Mouse (Mus musculus) neural tube, embryonic 13.5 days (tissue): ENCODE results near the gene Rsg1. TPM values are rescaled to one million over a fixed set of nuclear protein-coding genes. Genes with fewer than 3 reads are reported as not detected.

ENCODE experiments used
- ATAC-seq: fragments of 200-750 bp; cut with Nextera tagmentation; 2 replicates; pipeline ENCODE4 v1.8.0; 2017; ENCODE audit warnings: low read depth, mild to moderate bottlenecking, moderate TSS enrichment, moderate library complexity
- H3K27ac ChIP-seq: fragments of 300-500 bp; sonication (generic); replicated peaks from 2 replicates; pipeline ENCODE4 v1.5.1; 2015; ENCODE audit warnings: moderate library complexity, mild to moderate bottlenecking, inconsistent platforms
- H3K27me3 ChIP-seq: fragments of 300-500 bp; sonication (generic); 2 replicates; pipeline ENCODE4 v1.6.1; 2015; ENCODE audit warnings: mild to moderate bottlenecking, inconsistent platforms
- H3K36me3 ChIP-seq: fragments of 300-500 bp; sonication (generic); 2 replicates; pipeline ENCODE4 v1.6.1; 2015; ENCODE audit warnings: mild to moderate bottlenecking, inconsistent platforms
- H3K4me1 ChIP-seq: fragments of 300-500 bp; sonication (generic); replicated peaks from 2 replicates; pipeline ENCODE4 v1.6.1; 2015; ENCODE audit warnings: inconsistent platforms
- H3K4me2 ChIP-seq: fragments of 300-500 bp; sonication (generic); 2 replicates; pipeline ENCODE4 v1.6.1; 2015; ENCODE audit warnings: inconsistent platforms, mild to moderate bottlenecking, moderate library complexity
- H3K4me3 ChIP-seq: fragments of 300-500 bp; sonication (generic); 2 replicates; pipeline ENCODE4 v1.5.1; 2015; ENCODE audit warnings: mild to moderate bottlenecking, inconsistent platforms
- H3K9ac ChIP-seq: fragments of 300-500 bp; sonication (generic); 2 replicates; pipeline ENCODE4 v1.6.1; 2015; ENCODE audit warnings: moderate library complexity, mild to moderate bottlenecking, inconsistent platforms
- H3K9me3 ChIP-seq: fragments of 300-500 bp; sonication (generic); 2 replicates; pipeline ENCODE4 v1.6.1; 2016; ENCODE audit warnings: inconsistent platforms
- WGBS: fragments of 180-500 bp; shearing (Covaris S2); methylation state at CpG from one replicate; pipeline ENCODE4 v1.1.7; 2015; 5-methylcytosine and 5-hydroxymethylcytosine counted together
- polyA plus RNA-seq: library from polyadenylated mRNA; unstranded; fragments of >200 nt; fragmentation: Nextera tagmentation; extraction: Ambion mirVana; gene quantifications from 2 replicates; pipeline ENCODE4 v1.2.1, GENCODE M21; 2015

Rsg1 gene
- polyA plus RNA-seq, 1 experiment from 2014 or later, result 6.4 TPM

DNA sequence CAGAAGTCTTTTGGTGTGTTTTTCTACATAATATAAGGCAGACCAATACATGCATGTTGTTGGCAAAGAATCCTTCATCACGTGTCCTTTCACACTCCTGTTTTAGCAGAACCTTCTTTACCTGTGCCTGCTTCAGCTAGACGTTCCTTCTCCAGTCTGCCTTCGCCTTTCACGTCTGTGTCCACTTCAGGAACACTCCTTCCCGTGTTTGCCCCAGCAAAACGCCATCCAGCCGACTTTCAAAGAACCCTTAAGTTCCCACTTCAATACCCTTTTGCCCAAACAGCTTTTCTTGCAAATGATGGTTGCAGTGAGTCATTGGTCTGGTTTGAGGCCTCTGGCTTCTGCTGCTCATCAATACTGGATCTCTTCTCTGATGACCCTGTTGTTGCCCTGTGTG, 22.5 kb upstream of the Rsg1 start:
- no peak overlapping the region for H3K4me2 ChIP-seq
- peaks cover 49% of the 10 kb centered on the region for H3K36me3 ChIP-seq
- no peaks in the 10 kb centered on the region for H3K27me3 ChIP-seq
- WGBS, result 95% methylated on average over 7 of the region's 7 CpGs
- H3K27ac ChIP-seq, result no peak overlapping the region
- no peak for ATAC-seq
- H3K9me3 ChIP-seq, result no peaks in the 10 kb centered on the region
- H3K9ac ChIP-seq, result no peak overlapping the region
- peaks cover 15% of the 10 kb centered on the region for H3K4me1 ChIP-seq
- H3K4me3 ChIP-seq, result no peak overlapping the region

DNA sequence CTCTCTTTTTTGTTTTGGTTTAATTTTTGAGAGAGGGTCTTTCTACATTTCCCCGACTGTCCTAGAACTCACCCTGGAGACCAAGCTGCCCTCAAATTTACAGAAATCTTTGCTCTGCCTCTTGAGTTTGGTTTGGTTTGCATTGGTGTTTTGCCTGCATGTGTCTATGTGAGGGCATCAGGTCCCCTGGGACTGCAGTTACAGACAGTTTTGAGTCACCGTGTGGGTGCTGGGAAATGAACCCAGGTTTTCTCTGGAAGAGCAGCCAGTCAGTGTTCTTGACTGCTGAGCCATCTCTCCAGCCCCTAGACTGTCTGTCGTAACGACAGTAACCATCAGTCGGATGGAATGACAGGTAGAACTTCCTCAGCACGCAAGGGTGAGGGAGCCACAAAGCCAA, 19.2 kb upstream of the Rsg1 start:
- no peak overlapping the region for H3K4me2 ChIP-seq
- peaks cover 79% of the 10 kb centered on the region for H3K36me3 ChIP-seq
- 93% methylated on average over 6 of the region's 6 CpGs for WGBS

DNA sequence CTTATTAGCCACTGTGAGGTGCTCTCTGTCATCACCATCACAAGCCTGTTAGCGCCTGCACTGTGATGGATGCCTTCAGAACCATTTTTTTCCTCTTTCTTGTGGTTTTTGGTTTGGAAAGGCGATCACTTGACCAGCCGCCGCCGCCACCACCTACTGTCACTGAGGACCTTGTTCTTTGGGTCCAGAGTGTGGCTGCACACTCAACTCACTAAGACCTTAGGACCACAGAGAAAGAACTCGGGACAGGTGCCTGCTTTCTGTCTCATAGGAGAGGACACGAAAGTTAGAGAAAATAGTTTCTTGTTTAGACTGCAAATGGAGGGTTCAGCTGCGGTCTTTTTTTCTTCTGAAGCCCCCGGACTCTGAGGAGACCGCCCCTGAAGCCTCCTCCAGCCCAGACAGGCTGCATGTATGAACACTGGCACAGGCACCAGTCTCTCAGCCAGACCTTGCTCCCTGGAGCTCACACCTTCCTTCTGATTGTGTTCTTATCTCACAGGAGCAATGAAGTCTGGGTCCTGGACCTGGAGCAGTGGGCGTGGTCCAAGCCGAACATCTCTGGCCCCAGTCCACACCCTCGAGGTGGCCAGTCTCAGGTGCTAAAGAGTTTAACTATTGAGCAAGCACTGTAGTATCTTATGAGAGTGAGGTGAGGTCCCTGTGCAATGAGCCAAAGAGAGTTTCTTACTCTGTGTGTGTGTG, 16.6 kb upstream of the Rsg1 start:
- H3K27ac ChIP-seq, result no peak overlapping the region
- no peak overlapping the region for H3K4me3 ChIP-seq
- no peaks in the 10 kb centered on the region for H3K27me3 ChIP-seq
- H3K9me3 ChIP-seq, result no peaks in the 10 kb centered on the region
- WGBS, result 98% methylated on average over 13 of the region's 13 CpGs
- no peak overlapping the region for H3K9ac ChIP-seq
- ATAC-seq, result no peak
- no peak overlapping the region for H3K4me2 ChIP-seq
- H3K36me3 ChIP-seq, result peaks cover 87% of the 10 kb centered on the region
- H3K4me1 ChIP-seq, result no peaks in the 10 kb centered on the region

More for the DNA sequence above, 19.2 kb upstream of the Rsg1 start:
- ATAC-seq, result no peak
- H3K9me3 ChIP-seq, result no peaks in the 10 kb centered on the region
- no peak overlapping the region for H3K27ac ChIP-seq
- no peak overlapping the region for H3K4me3 ChIP-seq
- no peaks in the 10 kb centered on the region for H3K27me3 ChIP-seq
- H3K4me1 ChIP-seq, result no peaks in the 10 kb centered on the region
- no peak overlapping the region for H3K9ac ChIP-seq

DNA sequence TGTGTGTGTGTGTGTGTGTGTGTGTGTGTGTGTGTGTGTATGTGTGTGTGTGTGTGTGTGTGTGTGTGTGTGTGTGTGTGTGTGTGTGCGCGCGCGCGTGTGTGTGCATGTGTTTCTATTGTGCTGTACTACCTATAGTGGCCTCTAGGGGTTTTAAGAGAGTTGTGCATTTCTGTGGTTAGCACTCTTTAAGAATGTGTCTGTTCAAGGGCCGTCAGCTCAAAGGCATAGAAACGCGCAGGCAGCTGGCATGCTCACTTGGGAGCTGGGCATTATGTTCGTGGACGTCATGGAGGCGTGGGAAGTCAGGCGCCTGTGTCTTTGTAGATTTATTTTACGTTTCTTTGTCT, 16.1 kb upstream of the Rsg1 start:
- WGBS, result 92% methylated on average over 9 of the region's 13 CpGs
- Histone ChIP-seq H3K4me3 (no peak overlapping the region), H3K9me3 (no peaks in the 10 kb centered on the region), H3K27me3 (no peaks in the 10 kb centered on the region), H3K27ac (no peak overlapping the region), H3K4me1 (no peaks in the 10 kb centered on the region), H3K4me2 (no peak overlapping the region), H3K36me3 (peaks cover 84% of the 10 kb centered on the region), H3K9ac (no peak overlapping the region)
- ATAC-seq, result no peak

DNA sequence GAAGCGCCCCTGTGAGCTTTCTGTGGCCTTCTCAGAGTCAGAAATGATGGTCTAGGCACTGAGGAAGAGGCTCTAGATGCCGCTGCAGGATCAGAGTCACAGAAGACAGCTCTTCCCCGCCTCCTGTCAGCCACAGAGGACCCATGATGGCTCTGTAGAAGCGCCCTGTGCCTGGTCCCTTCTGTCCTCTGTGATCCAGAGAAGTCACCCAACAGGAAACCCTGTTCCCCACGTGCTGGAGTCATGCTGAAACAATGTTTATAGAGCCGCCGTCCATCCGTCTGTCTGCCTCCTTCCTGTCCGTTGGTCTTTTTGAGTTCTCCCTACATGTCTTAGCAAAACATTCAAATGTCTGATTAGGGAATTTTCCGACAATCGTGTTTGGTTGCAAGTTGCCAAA, 12.8 kb upstream of the Rsg1 start:
- Histone ChIP-seq H3K27ac (no peak overlapping the region), H3K4me2 (no peak overlapping the region), H3K36me3 (peaks cover 87% of the 10 kb centered on the region)

DNA sequence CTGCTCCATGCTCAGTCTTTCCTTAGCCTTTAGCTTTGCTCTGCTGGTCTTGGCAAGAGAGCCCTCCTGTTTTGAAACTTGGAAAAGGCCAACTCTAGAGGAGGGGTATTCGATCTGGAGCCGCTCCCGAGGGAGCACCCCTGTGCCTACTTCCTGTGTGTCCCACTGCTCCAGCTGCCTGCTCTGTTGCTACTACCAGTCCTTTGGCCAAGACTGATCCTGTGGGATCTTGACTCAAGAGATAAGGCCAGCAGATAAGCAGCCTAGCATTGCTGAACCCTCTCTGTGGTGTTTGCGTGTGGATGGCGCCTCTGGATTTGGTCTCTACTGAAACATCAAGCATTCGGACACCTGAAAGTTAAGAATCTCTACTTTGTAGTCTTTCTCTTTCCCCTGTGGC, 11.6 kb upstream of the Rsg1 start:
- 94% methylated on average over 6 of the region's 6 CpGs for WGBS
- no peak for ATAC-seq
- H3K4me3 ChIP-seq, result no peak overlapping the region
- no peak overlapping the region for H3K9ac ChIP-seq
- no peaks in the 10 kb centered on the region for H3K9me3 ChIP-seq
- peaks cover 81% of the 10 kb centered on the region for H3K36me3 ChIP-seq
- no peaks in the 10 kb centered on the region for H3K27me3 ChIP-seq
- H3K4me1 ChIP-seq, result no peaks in the 10 kb centered on the region; the same call in 1 of the 2 replicates
- no peak overlapping the region for H3K27ac ChIP-seq
- no peak overlapping the region for H3K4me2 ChIP-seq

More for the DNA sequence above, 12.8 kb upstream of the Rsg1 start:
- whole genome bisulfite sequencing, result 82% methylated on average over 11 of the region's 11 CpGs
- Histone ChIP-seq H3K4me1 (no peaks in the 10 kb centered on the region; the same call in 1 of the 2 replicates), H3K9ac (no peak overlapping the region), H3K9me3 (no peaks in the 10 kb centered on the region), H3K4me3 (no peak overlapping the region), H3K27me3 (no peaks in the 10 kb centered on the region)
- ATAC-seq, result no peak

DNA sequence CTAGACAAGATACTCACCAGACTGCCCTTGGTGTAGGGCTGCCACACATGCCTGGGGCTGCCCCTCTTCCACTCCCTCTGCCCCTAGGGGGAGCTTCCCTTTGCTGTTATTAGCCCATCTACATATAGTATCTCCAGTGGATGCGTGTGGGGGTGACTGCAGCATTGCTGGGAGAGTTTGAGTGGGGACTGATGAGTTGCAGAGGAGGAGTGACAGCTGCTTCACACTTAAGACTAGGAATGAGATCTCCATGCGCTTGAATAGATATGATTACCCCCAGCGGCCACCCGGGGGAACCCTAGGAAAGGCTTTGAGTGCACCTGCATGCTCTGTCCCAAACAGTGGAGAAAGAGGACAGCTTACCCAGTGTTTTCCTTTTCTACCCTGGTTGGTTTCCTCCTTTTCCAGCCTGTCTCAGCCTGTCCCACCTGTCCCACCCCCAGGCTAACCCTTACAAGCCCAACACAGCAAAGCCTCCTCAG, 9.1 kb upstream of the Rsg1 start:
- H3K9me3 ChIP-seq, result no peaks in the 10 kb centered on the region
- no peaks in the 10 kb centered on the region for H3K27me3 ChIP-seq
- H3K4me1 ChIP-seq, result no peaks in the 10 kb centered on the region; the same call in 1 of the 2 replicates
- H3K9ac ChIP-seq, result no peak overlapping the region
- H3K36me3 ChIP-seq, result peaks cover 59% of the 10 kb centered on the region
- ATAC-seq, result peak; percentile 40; the same call in 1 of the 2 replicates
- H3K4me3 ChIP-seq, result no peak overlapping the region
- no peak overlapping the region for H3K27ac ChIP-seq
- WGBS, result 75% methylated on average over 4 of the region's 4 CpGs
- H3K4me2 ChIP-seq, result no peak overlapping the region

DNA sequence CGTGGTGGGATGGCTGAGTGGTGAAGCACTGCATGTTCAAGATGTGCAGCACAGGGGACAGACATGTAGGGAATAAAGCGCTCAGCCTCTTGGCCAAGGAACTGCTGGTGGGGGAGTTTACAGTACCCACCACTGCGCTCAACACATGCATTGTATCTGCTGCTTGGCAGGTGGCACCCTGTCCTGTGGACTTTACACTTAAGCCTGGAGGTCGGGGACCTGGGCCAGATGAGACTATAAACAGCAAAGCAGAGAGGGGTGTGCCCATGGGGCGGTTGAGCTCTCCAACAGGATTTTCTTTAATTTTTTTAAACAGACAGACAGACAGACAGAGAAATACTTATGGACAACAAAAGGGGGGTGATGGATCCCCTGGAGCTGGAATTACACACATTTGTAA, 6.7 kb upstream of the Rsg1 start:
- H3K36me3 ChIP-seq, result peaks cover 38% of the 10 kb centered on the region
- H3K4me2 ChIP-seq, result no peak overlapping the region
- no peak for ATAC-seq
- no peak overlapping the region for H3K4me3 ChIP-seq
- peaks cover 6% of the 10 kb centered on the region; the same call in 1 of the 2 replicates for H3K4me1 ChIP-seq
- WGBS, result 93% methylated on average over 5 of the region's 5 CpGs
- no peak overlapping the region for H3K27ac ChIP-seq
- H3K9me3 ChIP-seq, result no peaks in the 10 kb centered on the region
- H3K27me3 ChIP-seq, result no peaks in the 10 kb centered on the region
- H3K9ac ChIP-seq, result no peak overlapping the region

DNA sequence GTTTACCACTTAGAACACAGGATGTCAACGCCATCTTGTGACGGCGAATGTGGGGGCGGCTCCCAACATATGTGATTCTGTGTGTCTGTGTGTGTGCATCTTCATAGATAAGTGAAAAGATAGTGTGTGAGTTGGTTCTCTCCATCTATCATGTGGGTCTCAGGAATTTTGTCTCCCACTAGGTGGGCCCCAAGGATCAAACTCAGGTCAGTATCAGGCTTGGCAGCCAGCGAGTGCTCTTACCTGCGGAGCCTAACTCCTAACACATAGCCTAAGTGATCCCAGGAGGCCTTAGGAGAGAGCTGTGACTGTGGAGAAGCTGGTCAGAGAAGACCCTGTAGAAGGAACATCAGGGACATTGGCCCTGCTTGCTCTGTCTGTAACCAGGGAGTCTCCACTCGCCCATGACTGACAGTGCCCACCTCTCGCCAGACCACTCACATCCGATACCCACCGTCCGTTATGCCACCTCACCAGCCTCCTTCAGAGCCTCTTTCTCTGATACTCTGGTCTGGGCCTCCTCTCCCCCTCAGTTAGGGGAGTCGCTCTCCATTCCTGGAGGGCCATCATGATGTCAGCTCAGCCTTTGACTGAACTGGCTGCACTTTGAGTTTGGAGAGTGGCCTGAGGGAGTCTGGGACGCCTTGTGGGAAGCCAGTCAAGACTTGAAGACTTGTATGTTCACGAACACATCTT, 3.1 kb upstream of the Rsg1 start:
- H3K4me1 ChIP-seq, result peaks cover 25% of the 10 kb centered on the region
- H3K36me3 ChIP-seq, result 0 out of 2 replicates have a peak, but pooled peaks cover 8% of the 10 kb centered on the region
- peak; percentile 30; the same call in 1 of the 2 replicates for ATAC-seq
- H3K9me3 ChIP-seq, result no peaks in the 10 kb centered on the region
- H3K4me3 ChIP-seq, result peak overlapping the region; percentile 39
- H3K4me2 ChIP-seq, result peak overlapping the region; percentile 53
- H3K27me3 ChIP-seq, result no peaks in the 10 kb centered on the region
- 72% methylated on average over 14 of the region's 14 CpGs for WGBS
- peak overlapping the region; percentile 70 for H3K27ac ChIP-seq
- peak overlapping the region; percentile 64 for H3K9ac ChIP-seq

DNA sequence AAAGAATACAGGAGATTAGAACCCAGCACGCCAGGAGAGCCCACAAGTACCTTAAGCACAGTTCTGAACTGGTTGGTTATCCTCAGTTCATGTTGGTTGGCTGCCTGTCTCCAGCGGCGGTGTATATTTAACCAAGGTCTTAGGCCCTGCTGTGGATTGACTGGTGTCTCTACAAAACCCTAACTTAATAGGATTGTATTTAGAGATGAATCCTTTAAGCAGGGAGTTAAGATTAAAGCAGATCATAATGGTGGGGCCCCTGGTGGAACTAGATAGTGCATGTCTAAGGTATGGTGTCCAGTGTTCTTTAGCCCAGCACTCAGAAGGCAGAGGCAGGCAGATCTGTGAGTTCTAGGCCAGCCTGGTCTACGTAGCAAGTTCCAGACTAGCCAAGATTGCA, 2.1 kb upstream of the Rsg1 start:
- Histone ChIP-seq H3K4me1 (peaks cover 25% of the 10 kb centered on the region), H3K4me2 (no peak overlapping the region), H3K27me3 (no peaks in the 10 kb centered on the region), H3K27ac (no peak overlapping the region), H3K9ac (no peak overlapping the region), H3K4me3 (no peak overlapping the region), H3K36me3 (0 out of 2 replicates have a peak, but pooled peaks cover 6% of the 10 kb centered on the region), H3K9me3 (no peaks in the 10 kb centered on the region)
- WGBS, result 94% methylated on average over 4 of the region's 4 CpGs
- no peak for ATAC-seq

DNA sequence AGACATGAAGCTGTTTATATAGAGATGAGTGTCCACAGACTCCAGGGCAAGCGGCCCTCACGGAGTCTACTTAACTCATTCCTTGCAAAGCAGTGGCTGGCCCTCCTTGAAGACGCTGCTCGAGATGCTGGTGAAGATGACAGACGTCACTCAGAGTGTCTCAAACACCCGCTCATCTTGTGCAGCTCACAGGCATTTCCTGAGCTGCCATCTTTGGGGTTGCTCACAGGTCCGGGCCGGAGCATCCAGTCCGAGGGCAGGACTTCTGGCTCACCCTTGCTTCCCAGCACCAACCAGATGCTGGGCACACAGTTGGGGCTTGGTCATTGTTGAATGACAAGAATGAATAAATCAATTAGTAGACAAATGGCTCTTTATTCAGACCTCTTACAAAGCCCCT, 864 bp upstream of the Rsg1 start:
- H3K27me3 ChIP-seq, result no peaks in the 10 kb centered on the region
- H3K4me1 ChIP-seq, result peaks cover 25% of the 10 kb centered on the region
- 0 out of 2 replicates have a peak overlapping the region, but pooled peaks have one; percentile 78 for H3K9ac ChIP-seq
- H3K4me2 ChIP-seq, result peak overlapping the region; percentile 86
- H3K36me3 ChIP-seq, result no peaks in the 10 kb centered on the region
- 72% methylated on average over 9 of the region's 9 CpGs for WGBS
- H3K27ac ChIP-seq, result peak overlapping the region; percentile 70
- no peak overlapping the region for H3K4me3 ChIP-seq
- no peaks in the 10 kb centered on the region for H3K9me3 ChIP-seq
- no peak for ATAC-seq

DNA sequence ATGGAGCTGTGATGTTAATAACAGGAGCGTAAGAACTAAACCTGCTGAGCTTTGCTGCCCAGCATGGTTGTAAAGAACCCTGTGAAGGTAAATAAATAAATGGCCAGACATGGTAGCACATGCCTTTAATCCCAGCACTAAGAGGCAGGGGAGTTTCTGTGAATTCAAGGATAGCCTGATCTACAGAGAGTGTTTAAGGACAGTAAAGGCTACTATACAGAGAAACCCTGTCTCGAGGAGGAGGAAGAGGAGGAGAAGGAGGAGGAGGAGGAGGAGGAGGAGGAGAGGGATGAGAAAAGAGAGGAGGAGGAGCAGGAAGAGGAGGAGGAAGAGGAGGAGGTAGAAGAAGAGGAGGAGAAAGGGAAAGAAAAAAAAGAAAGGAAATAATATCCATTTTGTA, 414 bp upstream of the Rsg1 start:
- peak overlapping the region; percentile 70 for H3K27ac ChIP-seq
- H3K9me3 ChIP-seq, result no peaks in the 10 kb centered on the region
- H3K4me3 ChIP-seq, result peak overlapping the region; percentile 59
- H3K27me3 ChIP-seq, result no peaks in the 10 kb centered on the region
- WGBS, result 25% methylated on average over 2 of the region's 2 CpGs
- H3K4me2 ChIP-seq, result peak overlapping the region; percentile 86
- 0 out of 2 replicates have a peak, but pooled peaks cover 3% of the 10 kb centered on the region for H3K36me3 ChIP-seq
- 0 out of 2 replicates have a peak, but pooled peaks have one; percentile 36 for ATAC-seq
- peaks cover 25% of the 10 kb centered on the region for H3K4me1 ChIP-seq
- H3K9ac ChIP-seq, result peak overlapping the region; percentile 78
